Mouse (Mus musculus) gastrocnemius, adult 2 months (tissue): ENCODE measurements at regions not wholly inside any gene's neighbourhood (a gene's known extent, or its start where the extent isn't known, plus 50 kb on each side); places are given as distances from the start of the nearest gene placed in this dataset.

Source experiments
- DNase-seq: peaks from one replicate; pipeline ENCODE4 v3.0.0; 2022
- H3K27ac ChIP-seq: fragments of 200-600 bp; 2 replicates; pipeline ENCODE4 v1.8.1; 2022; ENCODE audit warnings: mild to moderate bottlenecking
- H3K4me3 ChIP-seq: fragments of 200-600 bp; 2 replicates; pipeline ENCODE4 v1.8.1; 2022; ENCODE audit warnings: mild to moderate bottlenecking, moderate library complexity
- CTCF ChIP-seq: fragments of 200-600 bp; IDR thresholded peaks from 2 replicates; pipeline ENCODE4 v1.8.1; 2022; ENCODE audit warnings: antibody characterized with exemption, mild to moderate bottlenecking, moderate library complexity
- intact Hi-C: fragments of 180-260 bp; cut with DNase I; formaldehyde crosslinking; loops from one replicate; pipeline ENCODE4 v1.15.1; 2025

- no peak overlapping the region for H3K27ac ChIP-seq
- no peak for TF ChIP-seq CTCF
- intact Hi-C loops, result no loop called here
Observed at GRCm38 (mm10) chr9:46851753-46852152, 146.8 kb upstream of the Gm4791 start.

GRCm38 (mm10) chr9:46851336-46851735 lies 147.2 kb upstream of the Gm4791 start:
- H3K27ac ChIP-seq, result no peak overlapping the region
- intact Hi-C loops, result no loop called here
- DNase-seq, result no peak
- no peak for TF ChIP-seq CTCF
- H3K4me3 ChIP-seq, result no peak overlapping the region

More at GRCm38 (mm10) chr9:46851753-46852152, 146.8 kb upstream of the Gm4791 start:
- DNase-seq, result no peak
- no peak overlapping the region for H3K4me3 ChIP-seq

DNA sequence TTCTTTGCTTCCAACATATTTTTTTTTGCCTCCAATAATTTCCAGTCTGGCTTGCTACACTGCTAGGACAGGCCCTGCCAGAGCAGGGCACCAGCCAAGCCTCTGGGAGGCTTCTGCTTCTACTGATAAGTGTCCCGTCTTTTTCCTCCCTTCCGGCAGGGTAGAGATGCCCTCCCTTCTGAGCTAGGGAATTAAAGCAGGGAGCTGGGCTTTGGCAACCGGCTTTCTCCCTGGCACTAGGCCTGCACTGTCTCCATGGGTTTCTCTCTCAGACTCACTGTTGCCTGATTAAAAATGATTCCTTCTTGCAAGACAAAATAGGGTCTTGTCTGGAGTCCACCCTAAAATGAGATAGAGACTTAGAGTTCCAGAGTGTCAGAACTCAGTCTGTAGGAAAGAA lies 153.3 kb upstream of the Gm4791 start:
- TF ChIP-seq CTCF, result no peak
- intact Hi-C loops, result no loop called here
- no peak for DNase-seq
- H3K27ac ChIP-seq, result no peak overlapping the region
- H3K4me3 ChIP-seq, result no peak overlapping the region

DNA sequence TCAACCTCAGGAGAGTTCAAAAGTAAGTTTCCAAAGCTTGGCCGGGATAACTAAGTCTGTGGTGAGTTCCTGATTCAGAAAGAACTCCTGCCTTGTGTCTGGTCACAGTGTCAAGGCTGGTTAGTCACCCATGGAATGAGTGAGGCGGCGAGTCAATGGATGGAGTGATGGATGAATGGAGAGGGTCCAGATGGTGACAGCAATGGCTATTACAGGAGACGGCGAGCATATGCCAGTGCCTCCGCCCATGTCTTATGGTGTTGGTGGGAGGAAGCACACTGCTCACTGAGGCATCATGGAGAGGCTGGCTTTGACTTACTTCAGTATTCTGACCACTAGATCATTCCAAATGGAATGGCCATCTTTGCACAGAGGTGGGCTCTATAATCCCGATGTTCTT lies 154.8 kb upstream of the Gm4791 start:
- no peak for TF ChIP-seq CTCF
- Histone ChIP-seq H3K4me3 (no peak overlapping the region), H3K27ac (no peak overlapping the region)
- intact Hi-C loops, result no loop called here
- DNase-seq, result no peak

DNA sequence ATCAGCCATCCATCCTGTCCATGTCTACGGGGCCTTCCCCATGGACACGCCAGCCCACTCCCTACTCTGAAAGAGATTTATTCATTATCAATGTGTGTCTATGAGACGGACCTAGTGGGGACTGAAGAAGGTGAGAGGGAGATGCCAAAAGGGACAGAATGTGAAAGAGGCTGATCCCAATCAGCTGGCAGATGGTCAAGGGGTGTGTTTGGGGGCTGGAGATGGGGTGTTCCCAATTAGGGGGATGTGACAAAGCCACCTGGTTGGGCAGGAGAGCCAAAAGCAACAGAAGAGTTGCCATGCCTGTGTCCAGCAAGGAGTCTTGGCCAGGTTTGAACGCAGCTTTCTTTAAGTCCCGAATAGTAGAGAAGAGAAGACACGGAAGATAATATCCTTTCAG lies 157.0 kb upstream of the Gm4791 start:
- Histone ChIP-seq H3K27ac (no peak overlapping the region), H3K4me3 (no peak overlapping the region)
- intact Hi-C loops, result no loop called here
- DNase-seq, result no peak
- no peak for TF ChIP-seq CTCF

DNA sequence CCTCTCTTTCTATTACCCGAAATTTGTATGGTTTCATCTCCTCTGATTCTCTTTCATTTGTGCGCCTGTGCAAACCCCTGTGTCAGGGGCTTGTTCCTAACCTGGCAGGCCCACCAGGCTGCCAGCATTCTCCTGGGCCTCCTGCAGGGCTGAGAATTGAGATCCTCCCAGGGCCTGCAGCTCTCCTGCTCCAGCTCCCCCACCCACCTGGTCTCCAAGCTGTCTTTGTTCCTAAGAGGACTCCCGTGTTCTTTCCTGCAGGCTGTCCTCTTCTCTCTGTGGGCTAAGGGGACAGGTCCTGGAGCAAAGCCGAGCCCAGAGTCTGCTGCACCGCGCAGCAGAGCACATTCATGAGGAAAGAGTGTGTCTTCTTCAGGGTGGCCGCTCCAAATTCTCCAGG lies 163.3 kb upstream of the Gm4791 start:
- Histone ChIP-seq H3K4me3 (no peak overlapping the region), H3K27ac (no peak overlapping the region)
- no peak for TF ChIP-seq CTCF
- DNase-seq, result no peak
- intact Hi-C loops, result no loop called here

- intact Hi-C loops, result no loop called here
Observed at GRCm38 (mm10) chr9:46830746-46831560, 167.6 kb upstream of the Gm4791 start.

GRCm38 (mm10) chr9:46830316-46830715 lies 168.2 kb upstream of the Gm4791 start:
- Histone ChIP-seq H3K4me3 (no peak overlapping the region), H3K27ac (no peak overlapping the region)
- intact Hi-C loops, result no loop called here
- TF ChIP-seq CTCF, result no peak
- no peak for DNase-seq

More at GRCm38 (mm10) chr9:46830746-46831560, 167.6 kb upstream of the Gm4791 start:
- no peak overlapping the region for H3K4me3 ChIP-seq
- TF ChIP-seq CTCF, result no peak
- no peak for DNase-seq
- no peak overlapping the region for H3K27ac ChIP-seq

- no peak for DNase-seq
- Histone ChIP-seq H3K4me3 (no peak overlapping the region), H3K27ac (no peak overlapping the region)
- intact Hi-C loops, result no loop called here
- no peak for TF ChIP-seq CTCF
Observed at GRCm38 (mm10) chr9:46824703-46825102, 173.8 kb upstream of the Gm4791 start.

DNA sequence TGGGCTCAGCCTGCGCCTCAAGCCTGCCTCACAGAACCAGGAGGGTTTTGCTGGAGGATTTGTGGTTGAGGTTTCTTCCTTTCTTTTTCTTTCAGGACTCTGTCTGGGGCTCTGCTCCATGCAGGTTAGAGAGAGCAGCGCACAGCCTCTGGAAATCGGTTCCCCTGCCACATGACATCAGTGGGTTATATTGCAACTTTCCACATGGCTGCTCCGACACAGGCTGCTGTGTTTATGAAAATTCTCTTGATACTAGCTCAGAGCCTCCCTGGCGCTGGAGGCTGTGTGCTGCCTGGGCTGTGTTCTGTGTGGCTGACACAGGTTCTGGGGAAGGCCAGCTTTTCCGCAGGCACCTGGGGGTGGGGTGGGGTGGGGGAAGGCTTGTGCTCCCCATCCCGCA lies 178.7 kb upstream of the Gm4791 start:
- DNase-seq, result no peak
- no peak overlapping the region for H3K27ac ChIP-seq
- H3K4me3 ChIP-seq, result no peak overlapping the region
- intact Hi-C loops, result loop anchor here (5.0 to 10.0 kb wide), 2 partner anchors 85 to 468 kb away; no protein-coding TSS in a partner anchor
- no peak for TF ChIP-seq CTCF

GRCm38 (mm10) chr9:46819376-46819775 lies 179.2 kb upstream of the Gm4791 start:
- H3K27ac ChIP-seq, result no peak overlapping the region
- H3K4me3 ChIP-seq, result no peak overlapping the region
- TF ChIP-seq CTCF, result no peak
- intact Hi-C loops, result loop anchor here (5.0 to 10.0 kb wide), 2 partner anchors 85 to 467 kb away; no protein-coding TSS in a partner anchor
- no peak for DNase-seq

DNA sequence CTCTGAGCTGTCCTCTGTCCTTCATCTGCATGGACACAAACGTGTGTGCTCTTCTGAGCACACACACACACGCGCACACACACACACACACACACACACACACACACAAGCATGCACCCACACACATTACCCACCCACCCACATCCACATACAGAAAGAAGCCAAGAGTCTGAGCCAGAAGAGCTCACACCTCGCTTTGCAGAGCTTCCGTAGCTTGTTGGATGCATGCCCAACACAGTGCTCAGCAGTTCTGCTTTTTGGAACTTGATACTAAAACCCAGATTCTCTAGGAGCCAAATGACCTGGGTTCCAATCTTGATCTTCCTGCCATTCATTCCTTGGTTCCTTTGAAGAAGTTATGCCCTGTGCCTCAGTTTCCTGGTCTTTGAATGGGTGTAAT lies 182.4 kb upstream of the Gm4791 start:
- DNase-seq, result no peak
- intact Hi-C loops, result loop anchor here (5.0 to 10.0 kb wide), 2 partner anchors 81 to 464 kb away; no protein-coding TSS in a partner anchor
- Histone ChIP-seq H3K27ac (no peak overlapping the region), H3K4me3 (no peak overlapping the region)
- no peak for TF ChIP-seq CTCF

DNA sequence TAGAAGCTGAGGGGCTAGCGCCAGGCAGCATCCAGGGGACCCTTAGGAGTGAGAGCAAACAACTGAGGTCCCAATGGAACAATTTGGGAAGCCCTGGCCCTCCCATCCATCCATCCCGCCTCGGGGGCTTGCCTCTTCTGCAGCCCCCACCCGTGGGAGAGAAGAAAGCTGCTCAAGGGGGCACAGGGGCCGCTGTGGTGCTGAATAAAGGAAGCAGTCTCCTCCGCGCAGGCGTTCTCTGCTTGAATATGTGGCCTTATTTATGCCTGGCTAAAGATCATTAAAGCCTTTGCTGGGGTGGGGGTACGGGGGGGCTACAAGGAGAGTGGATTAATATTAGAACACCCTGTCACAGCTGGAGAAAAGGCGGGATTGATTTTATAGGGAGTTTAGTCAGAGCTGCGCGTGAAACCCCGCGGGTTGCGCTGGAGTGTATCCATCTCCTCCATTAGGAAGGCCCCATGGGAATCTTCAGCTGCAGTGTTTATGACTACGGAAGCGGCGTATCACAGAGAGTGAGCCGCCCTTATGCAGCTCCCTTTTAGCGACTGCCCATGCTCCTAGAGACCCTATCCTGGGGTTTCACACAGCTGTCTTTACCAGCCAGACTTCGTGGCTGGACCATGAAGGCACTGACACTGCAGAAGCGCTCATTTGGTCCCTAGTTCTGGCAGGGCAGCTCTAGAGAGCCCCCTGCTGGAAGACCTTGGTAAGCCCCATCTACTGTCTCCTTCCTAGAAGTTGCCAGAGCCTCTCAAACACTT lies 183.9 kb upstream of the Gm4791 start:
- Histone ChIP-seq H3K4me3 (peak overlapping the region; percentile 57), H3K27ac (no peak overlapping the region)
- intact Hi-C loops, result loop anchor here (5.0 to 10.0 kb wide), 2 partner anchors 80 to 462 kb away; no protein-coding TSS in a partner anchor
- peak; percentile 83 for TF ChIP-seq CTCF
- peak; percentile 48 for DNase-seq
